Mouse (Mus musculus): Measurements from ENCODE around the gene Apol11b.
"Not testable (repeated sequence)": the region's sequence is repeated elsewhere in the genome, so short reads cannot be mapped to it uniquely, and the experiment has no call there.

DNA sequence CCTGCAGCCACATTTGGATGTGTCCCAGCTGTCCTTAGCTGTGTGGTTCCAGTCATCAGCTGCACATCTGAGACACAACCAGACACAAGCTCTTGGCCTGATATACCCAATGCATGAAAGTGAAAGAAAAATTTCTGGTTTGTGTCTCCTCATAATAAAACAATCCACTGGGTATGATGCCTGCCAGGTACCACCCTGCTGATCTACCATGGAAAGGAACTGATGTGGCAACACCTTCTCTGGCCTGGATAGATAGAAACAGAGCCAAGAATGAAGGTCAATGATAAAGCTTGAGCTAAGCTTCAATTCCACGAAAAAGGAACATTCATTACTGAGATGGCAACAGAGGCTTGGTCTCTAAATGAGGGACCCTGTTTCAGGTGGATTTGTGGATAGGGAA, 16.7 kb upstream of the Apol11b start:
- not testable (repeated sequence) for TF ChIP-seq CTCF (IDR thresholded peaks at IDR 0.05; ENCODE audit: control insufficient read depth, insufficient read depth, insufficient replicate concordance, low read depth, low read length); POLR2A (IDR thresholded peaks at IDR 0.05; ENCODE audit: control insufficient read depth, low read depth, low read length)

Data from testis, adult 2 months (tissue).